Mouse (Mus musculus) olfactory bulb, adult 2 months (tissue): Measurements from ENCODE around the gene Tenm4.

Experiments used
- CTCF ChIP-seq: fragments of 200-500 bp; IDR thresholded peaks from 2 replicates; pipeline ENCODE4 v1.5.1; 2012; ENCODE audit warnings: low read depth, mild to moderate bottlenecking, low read length, moderate library complexity; ENCODE audit not compliant: insufficient read depth
- POLR2A ChIP-seq: fragments of 200-500 bp; IDR thresholded peaks from 2 replicates; pipeline ENCODE4 v1.6.1; 2012; ENCODE audit warnings: mild to moderate bottlenecking, low read depth, low read length, moderate library complexity; ENCODE audit not compliant: insufficient read depth

DNA sequence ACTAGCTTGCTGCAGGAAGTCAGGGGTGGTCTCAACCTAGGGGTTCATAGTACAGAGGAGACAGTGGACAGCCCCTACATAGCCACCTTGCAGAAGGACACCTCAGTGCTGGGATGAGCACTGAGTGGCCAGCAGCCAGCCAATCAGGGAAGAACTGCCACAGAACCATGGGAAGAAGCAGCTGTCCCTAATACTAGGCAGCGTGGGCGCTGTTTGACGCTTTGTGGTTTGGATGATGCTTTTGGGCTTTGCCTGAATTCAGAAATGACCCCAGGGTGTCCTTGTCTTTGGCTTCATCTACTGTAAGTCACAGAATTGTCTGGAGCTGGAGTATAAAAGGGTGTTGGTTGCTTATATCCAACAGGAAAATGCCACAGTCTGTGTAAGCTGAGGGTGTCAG, 397.0 kb downstream of the Tenm4 start:
- TF ChIP-seq CTCF: no peak
- TF ChIP-seq POLR2A: no peak
